Mouse (Mus musculus): ENCODE results near the gene 1190005I06Rik. TPM values are rescaled to one million over a fixed set of nuclear protein-coding genes. Genes with fewer than 3 reads are reported as not detected.

The 1190005I06Rik gene
- polyA plus RNA-seq, 1 experiment, result not detected

GRCm38 (mm10) chr8:120631441-120632375, 15.7 kb downstream of the 1190005I06Rik start:
- peaks cover 18% of the 10 kb centered on the region for H3K4me1 ChIP-seq (ENCODE audit: control insufficient read depth, insufficient read depth, low read length)
- H3K4me3 ChIP-seq (ENCODE audit: insufficient read depth, low read depth, low read length), result no peak overlapping the region
- WGBS, result 78% methylated on average over 21 of the region's 21 CpGs
- no peak for TF ChIP-seq CTCF (IDR thresholded peaks at IDR 0.05; ENCODE audit: insufficient read depth, low read depth, low read length)
- TF ChIP-seq POLR2A (IDR thresholded peaks at IDR 0.05; ENCODE audit: insufficient read depth, low read depth, low read length), result no peak
- H3K27ac ChIP-seq (ENCODE audit: insufficient read depth, low read depth, low read length), result no peak overlapping the region

GRCm38 (mm10) chr8:120630848-120631247, 16.6 kb downstream of the 1190005I06Rik start:
- 73% methylated on average over 6 of the region's 6 CpGs for WGBS
- TF ChIP-seq POLR2A (IDR thresholded peaks at IDR 0.05; ENCODE audit: insufficient read depth, low read depth, low read length) (no peak), CTCF (IDR thresholded peaks at IDR 0.05; ENCODE audit: insufficient read depth, low read depth, low read length) (no peak)
- peaks cover 18% of the 10 kb centered on the region for H3K4me1 ChIP-seq (ENCODE audit: control insufficient read depth, insufficient read depth, low read length)
- no peak overlapping the region for H3K27ac ChIP-seq (ENCODE audit: insufficient read depth, low read depth, low read length)
- no peak overlapping the region for H3K4me3 ChIP-seq (ENCODE audit: insufficient read depth, low read depth, low read length)

- 67% methylated on average over 5 of the region's 5 CpGs for WGBS
- TF ChIP-seq POLR2A (IDR thresholded peaks at IDR 0.05; ENCODE audit: insufficient read depth, low read depth, low read length) (no peak), CTCF (IDR thresholded peaks at IDR 0.05; ENCODE audit: insufficient read depth, low read depth, low read length) (no peak)
- H3K4me3 ChIP-seq (ENCODE audit: insufficient read depth, low read depth, low read length), result no peak overlapping the region
- peaks cover 18% of the 10 kb centered on the region for H3K4me1 ChIP-seq (ENCODE audit: control insufficient read depth, insufficient read depth, low read length)
- no peak overlapping the region for H3K27ac ChIP-seq (ENCODE audit: insufficient read depth, low read depth, low read length)
Measured at GRCm38 (mm10) chr8:120630031-120630430, 17.4 kb downstream of the 1190005I06Rik start.

GRCm38 (mm10) chr8:120627298-120627697, 20.1 kb downstream of the 1190005I06Rik start:
- no peak overlapping the region for H3K27ac ChIP-seq (ENCODE audit: insufficient read depth, low read depth, low read length)

GRCm38 (mm10) chr8:120626461-120626860, 21.0 kb downstream of the 1190005I06Rik start:
- Histone ChIP-seq H3K27ac (ENCODE audit: insufficient read depth, low read depth, low read length) (no peak overlapping the region), H3K4me3 (ENCODE audit: insufficient read depth, low read depth, low read length) (no peak overlapping the region), H3K4me1 (ENCODE audit: control insufficient read depth, insufficient read depth, low read length) (peaks cover 4% of the 10 kb centered on the region)
- TF ChIP-seq CTCF (IDR thresholded peaks at IDR 0.05; ENCODE audit: insufficient read depth, low read depth, low read length) (no peak), POLR2A (IDR thresholded peaks at IDR 0.05; ENCODE audit: insufficient read depth, low read depth, low read length) (no peak)
- WGBS, result 81% methylated on average over 11 of the region's 11 CpGs

More at GRCm38 (mm10) chr8:120627298-120627697, 20.1 kb downstream of the 1190005I06Rik start:
- TF ChIP-seq CTCF (IDR thresholded peaks at IDR 0.05; ENCODE audit: insufficient read depth, low read depth, low read length) (no peak), POLR2A (IDR thresholded peaks at IDR 0.05; ENCODE audit: insufficient read depth, low read depth, low read length) (no peak)
- peaks cover 9% of the 10 kb centered on the region for H3K4me1 ChIP-seq (ENCODE audit: control insufficient read depth, insufficient read depth, low read length)
- no peak overlapping the region for H3K4me3 ChIP-seq (ENCODE audit: insufficient read depth, low read depth, low read length)
- 76% methylated on average over 5 of the region's 5 CpGs for WGBS

GRCm38 (mm10) chr8:120623608-120624007, 23.8 kb downstream of the 1190005I06Rik start:
- Histone ChIP-seq H3K27ac (ENCODE audit: insufficient read depth, low read depth, low read length) (no peak overlapping the region), H3K4me3 (ENCODE audit: insufficient read depth, low read depth, low read length) (no peak overlapping the region), H3K4me1 (ENCODE audit: control insufficient read depth, insufficient read depth, low read length) (peaks cover 2% of the 10 kb centered on the region; the same call in 1 of the 2 replicates)
- WGBS, result 85% methylated on average over 2 of the region's 2 CpGs
- TF ChIP-seq CTCF (IDR thresholded peaks at IDR 0.05; ENCODE audit: insufficient read depth, low read depth, low read length), result no peak
- no peak for TF ChIP-seq POLR2A (IDR thresholded peaks at IDR 0.05; ENCODE audit: insufficient read depth, low read depth, low read length)

- 87% methylated on average over 14 of the region's 14 CpGs for WGBS
- TF ChIP-seq POLR2A (IDR thresholded peaks at IDR 0.05; ENCODE audit: insufficient read depth, low read depth, low read length), result no peak
- no peak for TF ChIP-seq CTCF (IDR thresholded peaks at IDR 0.05; ENCODE audit: insufficient read depth, low read depth, low read length)
- Histone ChIP-seq H3K4me3 (ENCODE audit: insufficient read depth, low read depth, low read length) (no peak overlapping the region), H3K4me1 (ENCODE audit: control insufficient read depth, insufficient read depth, low read length) (peaks cover 8% of the 10 kb centered on the region), H3K27ac (ENCODE audit: insufficient read depth, low read depth, low read length) (no peak overlapping the region)
Measured at GRCm38 (mm10) chr8:120622161-120622560, 25.3 kb downstream of the 1190005I06Rik start.

- TF ChIP-seq POLR2A (IDR thresholded peaks at IDR 0.05; ENCODE audit: insufficient read depth, low read depth, low read length), result no peak
- TF ChIP-seq CTCF (IDR thresholded peaks at IDR 0.05; ENCODE audit: insufficient read depth, low read depth, low read length), result no peak
- Histone ChIP-seq H3K4me3 (ENCODE audit: insufficient read depth, low read depth, low read length) (no peak overlapping the region), H3K4me1 (ENCODE audit: control insufficient read depth, insufficient read depth, low read length) (peaks cover 17% of the 10 kb centered on the region), H3K27ac (ENCODE audit: insufficient read depth, low read depth, low read length) (peak overlapping the region; percentile 81)
- 75% methylated on average over 7 of the region's 7 CpGs for whole genome bisulfite sequencing
Measured at GRCm38 (mm10) chr8:120620441-120620840, 27.0 kb downstream of the 1190005I06Rik start.

Measured in olfactory bulb, adult 2 months (tissue).